Mouse (Mus musculus) stomach, postnatal 0 days (tissue): ENCODE results near the gene Zfp729b. TPM values are rescaled to one million over a fixed set of nuclear protein-coding genes. Genes with fewer than 3 reads are reported as not detected.

ENCODE experiments used
- ATAC-seq: fragments of 200-750 bp; cut with Nextera tagmentation; 2 replicates; pipeline ENCODE4 v1.8.0; 2017; ENCODE audit not compliant: low FRiP score, low TSS enrichment
- DNase-seq: peaks from one replicate; pipeline ENCODE4 v3.0.0-alpha.2; 2016; ENCODE audit warnings: low spot score
- H3K27ac ChIP-seq: fragments of 300-500 bp; sonication (generic); replicated peaks from 2 replicates; pipeline ENCODE4 v1.5.1; 2014; ENCODE audit warnings: mild to moderate bottlenecking, control low read depth
- H3K27me3 ChIP-seq: fragments of 300-500 bp; sonication (generic); 2 replicates; pipeline ENCODE4 v1.6.1; 2014; ENCODE audit warnings: low read length; ENCODE audit not compliant: control insufficient read depth, insufficient read depth
- H3K36me3 ChIP-seq: fragments of 300-500 bp; sonication (generic); 2 replicates; pipeline ENCODE4 v1.6.1; 2014; ENCODE audit warnings: low read length, mixed read lengths; ENCODE audit not compliant: control insufficient read depth, insufficient read depth
- H3K4me1 ChIP-seq: fragments of 300-500 bp; sonication (generic); replicated peaks from 2 replicates; pipeline ENCODE4 v1.6.1; 2014; ENCODE audit warnings: antibody characterized with exemption; ENCODE audit not compliant: control insufficient read depth, insufficient read depth
- H3K4me2 ChIP-seq: fragments of 300-500 bp; sonication (generic); replicated peaks from 2 replicates; pipeline ENCODE4 v1.6.1; 2014; ENCODE audit warnings: low read depth, mild to moderate bottlenecking, control low read depth, moderate library complexity
- H3K4me3 ChIP-seq: fragments of 300-500 bp; sonication (generic); 2 replicates; pipeline ENCODE4 v1.5.1; 2014; ENCODE audit warnings: low read depth, low read length, control low read depth
- H3K9ac ChIP-seq: fragments of 300-500 bp; sonication (generic); 2 replicates; pipeline ENCODE4 v1.6.1; 2014; ENCODE audit warnings: mild to moderate bottlenecking, low read length, control low read depth, mixed read lengths
- H3K9me3 ChIP-seq: fragments of 300-500 bp; sonication (generic); 2 replicates; pipeline ENCODE4 v1.6.1; 2016; ENCODE audit warnings: low read length; ENCODE audit not compliant: control insufficient read depth
- CTCF ChIP-seq: IDR thresholded peaks from 2 replicates; pipeline ENCODE4 v1.5.1; 2016; ENCODE audit warnings: antibody characterized with exemption, low read depth, mild to moderate bottlenecking, moderate library complexity
- EP300 ChIP-seq: optimal IDR thresholded peaks from 2 replicates; pipeline ENCODE3; 2016; ENCODE audit warnings: antibody characterized with exemption
- WGBS: fragments of 180-500 bp; shearing (Covaris S2); extraction: QIAGEN DNeasy Blood & Tissue Kit; methylation state at CpG from one replicate; pipeline ENCODE4 v1.1.7; 2014; 5-methylcytosine and 5-hydroxymethylcytosine counted together
- polyA plus RNA-seq: library from polyadenylated mRNA; unstranded; fragments of >200 nt; fragmentation: Nextera tagmentation; extraction: Ambion mirVana; gene quantifications from 2 replicates; pipeline ENCODE4 v1.2.1, GENCODE M21; 2015

The Zfp729b gene
- polyA plus RNA-seq, 1 experiment from 2014 or later, result 1.6 TPM

DNA sequence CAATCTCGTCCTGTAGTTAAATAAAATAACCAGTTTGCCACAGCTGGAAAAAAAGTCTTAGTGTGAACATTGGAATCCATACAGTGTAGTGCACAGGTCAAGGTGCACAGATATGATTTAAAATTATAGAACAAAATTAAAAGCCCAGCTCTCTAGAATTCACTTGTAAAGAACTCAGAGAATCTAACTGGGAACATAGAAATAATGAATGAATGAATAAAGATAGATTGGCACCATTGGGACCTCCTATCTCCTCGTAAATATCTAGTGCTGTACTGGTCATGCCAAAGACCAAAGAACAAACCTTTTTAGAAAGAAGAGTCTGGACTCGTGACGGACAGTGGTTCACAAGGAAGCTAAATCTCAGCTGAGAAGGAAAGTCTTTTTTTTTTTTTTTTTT is 55.8 kb downstream of the Zfp729b start, which contains the start of gene Zfp748:
Gene Zfp748, minus strand, starts transcription at position 101 of the 400 bp plus-strand sequence.
- ATAC-seq (no peak), DNase-seq (no peak)
- peak within 1 kb of the TSS; percentile 87 for H3K9ac ChIP-seq
- H3K27ac ChIP-seq, result peak within 1 kb of the TSS; percentile 91
- H3K4me1 ChIP-seq, result peaks cover 2% of the 10 kb centered on the region; the same call in 1 of the 2 replicates
- H3K4me2 ChIP-seq, result peak within 1 kb of the TSS; percentile 74
- no peaks in the 10 kb centered on the region for H3K36me3 ChIP-seq
- H3K27me3 ChIP-seq, result no peaks in the 10 kb centered on the region
- 73% methylated on average over 4 of the region's 4 CpGs for WGBS
- no peaks in the 10 kb centered on the region for H3K9me3 ChIP-seq
- TF ChIP-seq CTCF (no peak), EP300 (no peak)
- H3K4me3 ChIP-seq, result peak within 1 kb of the TSS; percentile 90

DNA sequence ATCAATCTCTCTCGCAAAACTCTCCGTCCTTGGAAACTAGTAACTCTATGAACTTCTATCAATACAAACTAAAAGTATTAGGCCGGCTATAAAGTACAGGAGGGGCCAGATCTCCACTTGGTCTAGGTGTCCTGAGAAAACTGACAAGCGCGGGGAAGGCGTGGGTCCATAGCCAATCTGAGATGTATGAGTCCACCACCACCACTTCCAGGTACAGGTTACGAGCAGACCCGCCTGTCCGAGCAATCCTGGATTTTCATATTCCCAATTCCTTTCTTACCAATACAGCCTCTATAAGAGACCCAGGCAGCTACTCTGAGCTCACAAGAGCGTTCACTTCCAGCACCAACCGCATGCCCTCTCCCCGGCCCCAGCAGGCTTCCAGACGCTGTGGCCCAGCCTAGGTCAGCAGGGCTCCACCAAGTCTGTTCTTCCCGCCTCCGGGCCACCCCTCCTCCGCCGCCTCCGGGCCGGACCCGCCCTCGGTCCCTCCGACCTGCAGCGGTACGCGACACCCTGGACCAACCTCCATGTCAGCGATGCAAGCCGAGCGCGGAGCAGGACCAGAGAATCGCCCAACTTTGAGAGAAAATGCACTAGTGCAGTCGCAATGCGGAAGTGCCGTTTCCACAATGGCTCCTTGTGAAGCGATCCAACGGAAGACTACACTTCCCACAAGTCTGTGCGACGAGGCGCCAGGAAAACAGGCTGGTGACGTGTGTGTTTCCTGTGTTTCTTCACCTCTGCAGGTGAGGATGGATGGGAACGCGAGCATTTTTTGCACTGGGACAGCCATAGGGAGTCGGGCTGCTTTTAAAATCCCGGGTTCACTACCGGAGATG is 56.8 kb downstream of the Zfp729b start:
- peak; percentile 90 for DNase-seq
- peak overlapping the region; percentile 90 for H3K4me3 ChIP-seq
- H3K27me3 ChIP-seq, result no peaks in the 10 kb centered on the region
- WGBS, result under 1% methylated on average over 44 of the region's 44 CpGs
- peak overlapping the region; percentile 91 for H3K27ac ChIP-seq
- no peaks in the 10 kb centered on the region for H3K36me3 ChIP-seq
- TF ChIP-seq CTCF, result no peak
- TF ChIP-seq EP300, result no peak
- H3K4me1 ChIP-seq, result peaks cover 2% of the 10 kb centered on the region; the same call in 1 of the 2 replicates
- peak overlapping the region; percentile 74 for H3K4me2 ChIP-seq
- H3K9ac ChIP-seq, result peak overlapping the region; percentile 87
- peak; percentile 99 for ATAC-seq
- no peaks in the 10 kb centered on the region for H3K9me3 ChIP-seq

DNA sequence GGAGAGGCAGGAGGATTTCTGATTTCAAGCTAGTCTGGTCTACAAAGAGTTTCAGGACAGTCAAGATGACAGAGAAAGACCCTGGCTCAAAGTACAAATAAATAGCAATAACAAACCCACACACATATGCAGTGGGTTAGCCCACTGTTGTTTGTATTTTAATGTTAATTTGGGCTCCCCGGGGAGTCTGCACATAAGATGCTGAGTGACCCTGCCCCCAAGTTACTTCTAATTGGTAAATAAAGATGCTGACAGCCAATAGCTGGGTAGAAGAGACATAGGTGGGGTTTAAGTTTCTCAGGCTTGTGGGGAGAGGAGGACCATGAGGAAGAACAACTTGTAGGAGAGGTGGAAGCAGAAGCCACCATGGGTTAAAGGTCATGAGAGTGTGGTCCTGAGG is 63.6 kb downstream of the Zfp729b start:
- Histone ChIP-seq H3K4me2 (no peak overlapping the region), H3K36me3 (peaks cover 24% of the 10 kb centered on the region), H3K9ac (no peak overlapping the region), H3K27ac (no peak overlapping the region), H3K9me3 (no peaks in the 10 kb centered on the region), H3K4me1 (no peaks in the 10 kb centered on the region), H3K4me3 (no peak overlapping the region), H3K27me3 (no peaks in the 10 kb centered on the region)
- TF ChIP-seq EP300 (no peak), CTCF (no peak)
- no peak for ATAC-seq
- DNase-seq, result no peak
- WGBS, result 93% methylated on average over 1 of the region's 1 CpGs

Other genes starting within 250 kb of the Zfp729b start
- not detected in 2 replicates for gene Gm28044, start 249.2 kb downstream of the Zfp729b start, polyA plus RNA-seq
- gene Zfp953, start 249.1 kb downstream of the Zfp729b start, polyA plus RNA-seq, result 0.61 and 0.63 TPM in 2 replicates
- 0.44 and 0.47 TPM in 2 replicates for gene Gm28041, start 234.0 kb downstream of the Zfp729b start, polyA plus RNA-seq
- gene Zfp456, start 233.9 kb downstream of the Zfp729b start, polyA plus RNA-seq, result 0.97 and 1.0 TPM in 2 replicates
- gene Zfp429, start 209.9 kb downstream of the Zfp729b start, polyA plus RNA-seq, result 4.1 and 4.8 TPM in 2 replicates
- 1.3 and 1.5 TPM in 2 replicates for gene Zfp459, start 188.3 kb downstream of the Zfp729b start, polyA plus RNA-seq
- 4.6 and 4.7 TPM in 2 replicates for gene Zfp874a, start 158.1 kb downstream of the Zfp729b start, polyA plus RNA-seq
- 1.9 and 2.4 TPM in 2 replicates for gene Zfp874b, start 125.4 kb downstream of the Zfp729b start, polyA plus RNA-seq
- gene Zfp58, start 109.2 kb downstream of the Zfp729b start, polyA plus RNA-seq, result 5.6 and 5.8 TPM in 2 replicates
- gene Gm26965, start 83.6 kb downstream of the Zfp729b start, polyA plus RNA-seq, result not detected in 2 replicates
- 27.4 and 29.3 TPM in 2 replicates for gene Zfp87, start 83.5 kb downstream of the Zfp729b start, polyA plus RNA-seq
- gene Zfp748, start 55.9 kb downstream of the Zfp729b start, polyA plus RNA-seq, result 3.8 and 4.1 TPM in 2 replicates
- 0.08 TPM in 1 of 2 replicates, not detected in the other for gene Gm49345, start 28.1 kb upstream of the Zfp729b start, polyA plus RNA-seq
- gene Zfp729a, start 28.1 kb upstream of the Zfp729b start, polyA plus RNA-seq, result 1.2 and 1.6 TPM in 2 replicates
- gene Zfp738, start 77.4 kb upstream of the Zfp729b start, polyA plus RNA-seq, result 3.8 and 4.0 TPM in 2 replicates
- gene Zfp65, start 119.5 kb upstream of the Zfp729b start, polyA plus RNA-seq, result 2.0 and 2.1 TPM in 2 replicates
- gene Zfp85, start 145.5 kb upstream of the Zfp729b start, polyA plus RNA-seq, result 2.1 and 2.2 TPM in 2 replicates
- gene Zfp493, start 170.0 kb upstream of the Zfp729b start, polyA plus RNA-seq, result 0.62 and 0.74 TPM in 2 replicates
- 2.3 and 3.2 TPM in 2 replicates for gene Zfp273, start 204.0 kb upstream of the Zfp729b start, polyA plus RNA-seq
- gene Gm10037, start 221.4 kb upstream of the Zfp729b start, polyA plus RNA-seq, result 1.1 TPM in 2 replicates